Mouse (Mus musculus): ENCODE data around the gene Sds.

- no peak for TF ChIP-seq POLR2A (IDR thresholded peaks at IDR 0.05; ENCODE audit: borderline replicate concordance, control insufficient read depth, low read depth, low read length)
- TF ChIP-seq CTCF (IDR thresholded peaks at IDR 0.05; ENCODE audit: control insufficient read depth, insufficient read depth, low read length), result no peak
These were observed 48.8 kb upstream of the Sds start for GRCm38 (mm10) chr5:120427451-120427938.
